Mouse (Mus musculus): ENCODE measurements around the gene Car1. TPM values are rescaled to one million over a fixed set of nuclear protein-coding genes. Genes with fewer than 3 reads are reported as not detected.
"Not testable (repeated sequence)": the region's sequence is repeated elsewhere in the genome, so short reads cannot be mapped to it uniquely, and the experiment has no call there.

Gene Car1
- polyA plus RNA-seq, 1 experiment from 2014 or later: 0.15 TPM

DNA sequence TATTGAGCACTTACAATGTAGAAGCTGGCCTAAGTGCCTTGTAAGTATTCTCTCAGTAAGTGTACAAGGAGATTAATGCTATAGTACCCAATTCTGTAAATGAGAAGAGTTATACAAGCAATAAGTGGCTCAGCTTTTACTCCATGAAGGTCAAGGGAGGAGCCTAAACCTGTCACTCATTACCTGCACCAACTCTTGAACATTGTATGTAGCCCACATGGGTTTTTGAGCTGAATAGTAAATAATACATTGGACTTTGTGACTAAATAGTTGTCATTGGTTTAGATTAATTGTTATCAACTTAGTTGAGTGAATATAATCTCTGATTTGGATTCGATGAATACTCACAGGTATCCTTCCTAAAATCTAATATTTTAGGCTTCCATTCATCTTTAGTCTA lies 35.7 kb downstream of the Car1 start:
- not testable (repeated sequence) for H3K9ac ChIP-seq (ENCODE audit: low read length); H3K27me3 ChIP-seq (ENCODE audit: control insufficient read depth, insufficient read depth, low read depth, low read length); H3K4me3 ChIP-seq (ENCODE audit: low read length); H3K27ac ChIP-seq (ENCODE audit: low read length); H3K4me2 ChIP-seq (ENCODE audit: low read depth, low read length); H3K4me1 ChIP-seq (replicated peaks; ENCODE audit: control insufficient read depth, insufficient read depth, low read length); H3K9me3 ChIP-seq (ENCODE audit: control insufficient read depth, low read length); H3K36me3 ChIP-seq (ENCODE audit: control insufficient read depth, insufficient read depth, low read length); ATAC-seq (ENCODE audit: low read depth)
- WGBS: 94% methylated on average over 1 of the region's 1 CpGs

DNA sequence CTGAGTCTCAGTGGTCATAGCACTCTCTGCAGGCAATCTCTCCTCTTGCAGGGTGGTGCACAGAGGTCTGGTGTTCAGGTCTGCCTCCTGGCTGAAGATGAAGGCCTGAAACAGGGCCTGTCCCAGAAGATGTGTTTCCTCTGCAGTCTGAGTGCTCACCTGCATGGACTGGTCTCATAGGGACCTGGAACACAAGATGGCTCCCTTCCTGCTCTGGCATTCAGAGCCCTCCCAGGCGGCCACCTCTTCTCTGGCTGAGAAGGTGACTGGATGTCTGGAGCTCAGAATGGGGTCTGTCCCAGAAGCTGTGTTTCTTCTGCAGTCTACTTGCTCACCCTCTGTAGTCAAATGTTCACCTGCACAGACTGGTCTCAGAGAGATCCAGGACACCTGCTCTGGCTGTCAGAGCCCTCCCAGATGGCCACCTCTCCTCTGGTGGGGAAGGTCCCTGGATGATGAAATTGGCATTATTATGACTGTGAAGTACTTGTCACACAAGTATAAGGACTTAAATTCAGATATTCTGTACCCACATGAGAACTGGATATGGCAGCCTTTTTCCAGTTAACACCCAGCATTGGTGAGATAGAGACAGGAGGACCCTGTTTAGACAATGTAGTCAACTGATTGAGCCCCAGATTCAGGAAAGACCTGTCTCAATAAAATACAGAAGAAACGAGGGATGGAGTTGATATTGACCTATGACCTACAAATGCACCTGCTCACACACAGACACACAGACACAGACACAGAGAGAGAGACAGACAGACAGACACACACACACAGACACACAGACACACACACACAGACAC lies 43.2 kb downstream of the Car1 start:
- no peaks in the 10 kb centered on the region for H3K9me3 ChIP-seq (ENCODE audit: control insufficient read depth, low read length)
- H3K4me2 ChIP-seq (ENCODE audit: low read depth, low read length): no peak overlapping the region
- no peak for ATAC-seq (ENCODE audit: low read depth)
- H3K36me3 ChIP-seq (ENCODE audit: control insufficient read depth, insufficient read depth, low read length): no peaks in the 10 kb centered on the region
- no peak overlapping the region for H3K27ac ChIP-seq (ENCODE audit: low read length)
- H3K4me3 ChIP-seq (ENCODE audit: low read length): no peak overlapping the region
- WGBS: 69% methylated on average over 2 of the region's 2 CpGs
- H3K4me1 ChIP-seq (replicated peaks; ENCODE audit: control insufficient read depth, insufficient read depth, low read length): no peaks in the 10 kb centered on the region
- no peaks in the 10 kb centered on the region for H3K27me3 ChIP-seq (ENCODE audit: control insufficient read depth, insufficient read depth, low read depth, low read length)
- H3K9ac ChIP-seq (ENCODE audit: low read length): no peak overlapping the region

DNA sequence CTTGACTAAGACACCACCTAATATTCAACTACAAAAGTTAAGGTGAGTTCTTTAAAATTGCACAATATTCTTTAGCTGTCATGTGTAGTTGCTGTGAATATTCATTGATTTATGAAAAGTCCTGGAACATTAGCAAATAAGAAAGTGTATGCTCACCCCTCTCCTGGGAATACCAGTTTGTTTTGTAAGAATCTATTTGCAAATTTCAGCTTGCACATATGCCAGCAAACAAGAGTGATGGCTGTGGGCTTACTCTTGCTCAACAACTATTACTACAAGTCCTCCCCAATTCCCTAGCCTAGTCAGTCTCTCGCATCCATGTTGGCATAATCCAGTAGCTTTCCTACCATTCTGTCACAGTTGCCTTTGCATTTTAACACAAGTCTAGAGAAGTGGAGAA lies 52.5 kb downstream of the Car1 start:
- no peak overlapping the region for H3K27ac ChIP-seq (ENCODE audit: low read length)
- H3K4me2 ChIP-seq (ENCODE audit: low read depth, low read length): no peak overlapping the region
- no peak overlapping the region for H3K4me3 ChIP-seq (ENCODE audit: low read length)
- ATAC-seq (ENCODE audit: low read depth): no peak
- H3K9me3 ChIP-seq (ENCODE audit: control insufficient read depth, low read length): no peaks in the 10 kb centered on the region
- H3K4me1 ChIP-seq (replicated peaks; ENCODE audit: control insufficient read depth, insufficient read depth, low read length): no peaks in the 10 kb centered on the region
- 89% methylated on average over 1 of the region's 1 CpGs for WGBS
- no peaks in the 10 kb centered on the region for H3K36me3 ChIP-seq (ENCODE audit: control insufficient read depth, insufficient read depth, low read length)
- H3K9ac ChIP-seq (ENCODE audit: low read length): no peak overlapping the region
- no peaks in the 10 kb centered on the region for H3K27me3 ChIP-seq (ENCODE audit: control insufficient read depth, insufficient read depth, low read depth, low read length)

DNA sequence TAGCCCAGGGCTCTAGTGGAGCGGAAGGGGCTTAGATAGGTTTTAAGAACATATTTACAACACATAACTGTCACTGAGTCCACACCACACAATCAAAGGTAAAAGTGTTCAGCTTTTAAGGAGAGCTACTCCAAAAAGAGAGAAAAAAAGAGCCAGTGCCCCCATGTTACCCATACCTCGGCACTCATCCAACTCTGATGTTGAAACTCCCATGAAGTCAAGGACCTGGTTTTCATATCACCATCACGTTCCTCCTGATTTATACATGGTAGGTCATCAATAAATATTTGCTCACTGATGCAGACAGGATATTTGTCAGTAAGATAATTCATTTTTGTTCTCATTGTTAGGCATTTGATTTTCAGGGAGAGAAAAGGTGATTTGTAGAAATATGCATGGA lies 62.1 kb downstream of the Car1 start:
- H3K27ac ChIP-seq (ENCODE audit: low read length): no peak overlapping the region
- WGBS: 69% methylated on average over 3 of the region's 3 CpGs
- no peaks in the 10 kb centered on the region for H3K27me3 ChIP-seq (ENCODE audit: control insufficient read depth, insufficient read depth, low read depth, low read length)
- H3K9ac ChIP-seq (ENCODE audit: low read length): no peak overlapping the region
- ATAC-seq (ENCODE audit: low read depth): no peak
- H3K9me3 ChIP-seq (ENCODE audit: control insufficient read depth, low read length): no peaks in the 10 kb centered on the region
- no peaks in the 10 kb centered on the region for H3K4me1 ChIP-seq (replicated peaks; ENCODE audit: control insufficient read depth, insufficient read depth, low read length)
- H3K36me3 ChIP-seq (ENCODE audit: control insufficient read depth, insufficient read depth, low read length): no peaks in the 10 kb centered on the region
- no peak overlapping the region for H3K4me2 ChIP-seq (ENCODE audit: low read depth, low read length)
- H3K4me3 ChIP-seq (ENCODE audit: low read length): no peak overlapping the region

DNA sequence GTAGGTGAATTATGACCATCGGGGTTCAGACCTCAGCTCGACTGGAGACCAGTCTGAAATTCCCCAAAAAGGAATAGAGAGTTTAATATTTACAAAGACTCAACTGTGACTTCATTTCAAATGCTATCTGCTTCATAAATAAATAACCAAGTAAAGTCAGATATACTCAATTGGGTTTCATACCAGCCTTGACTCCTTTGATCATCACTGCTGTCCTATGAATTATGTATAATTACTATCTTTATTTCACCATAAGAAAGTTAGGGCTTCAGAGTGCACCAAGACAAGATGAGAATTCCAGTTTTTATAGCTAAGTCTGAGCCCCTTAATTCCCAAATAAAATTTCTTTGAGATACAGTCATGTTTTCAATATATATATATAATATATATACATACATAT lies 69.9 kb downstream of the Car1 start:
- H3K36me3 ChIP-seq (ENCODE audit: control insufficient read depth, insufficient read depth, low read length): no peaks in the 10 kb centered on the region
- no peak overlapping the region for H3K4me3 ChIP-seq (ENCODE audit: low read length)
- H3K9me3 ChIP-seq (ENCODE audit: control insufficient read depth, low read length): no peaks in the 10 kb centered on the region
- no peak overlapping the region for H3K4me2 ChIP-seq (ENCODE audit: low read depth, low read length)
- H3K4me1 ChIP-seq (replicated peaks; ENCODE audit: control insufficient read depth, insufficient read depth, low read length): no peaks in the 10 kb centered on the region
- no peaks in the 10 kb centered on the region for H3K27me3 ChIP-seq (ENCODE audit: control insufficient read depth, insufficient read depth, low read depth, low read length)
- ATAC-seq (ENCODE audit: low read depth): no peak
- 74% methylated on average over 2 of the region's 2 CpGs for WGBS
- no peak overlapping the region for H3K27ac ChIP-seq (ENCODE audit: low read length)
- H3K9ac ChIP-seq (ENCODE audit: low read length): no peak overlapping the region

DNA sequence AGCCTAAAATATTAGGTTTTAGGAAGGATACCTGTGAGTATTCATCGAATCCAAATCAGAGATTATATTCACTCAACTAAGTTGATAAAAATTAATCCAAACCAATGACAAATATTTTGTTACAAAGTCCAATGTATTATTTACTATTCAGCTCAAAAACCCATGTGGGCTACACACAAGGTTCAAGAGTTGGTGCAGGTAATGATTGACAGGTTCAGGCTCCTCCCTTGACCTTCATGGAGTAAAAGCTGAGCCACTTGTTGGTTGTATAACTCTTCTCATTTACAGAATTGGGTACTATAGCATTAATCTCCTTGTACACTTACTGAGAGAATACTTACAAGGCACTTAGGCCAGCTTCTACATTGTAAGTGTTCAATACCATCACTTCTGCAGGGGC lies 80.7 kb downstream of the Car1 start:
- ATAC-seq (ENCODE audit: low read depth); H3K4me1 ChIP-seq (replicated peaks; ENCODE audit: control insufficient read depth, insufficient read depth, low read length); H3K4me2 ChIP-seq (ENCODE audit: low read depth, low read length); H3K4me3 ChIP-seq (ENCODE audit: low read length); H3K27me3 ChIP-seq (ENCODE audit: control insufficient read depth, insufficient read depth, low read depth, low read length); H3K9ac ChIP-seq (ENCODE audit: low read length); H3K36me3 ChIP-seq (ENCODE audit: control insufficient read depth, insufficient read depth, low read length); H3K27ac ChIP-seq (ENCODE audit: low read length); H3K9me3 ChIP-seq (ENCODE audit: control insufficient read depth, low read length): not testable (repeated sequence)
- 82% methylated on average over 1 of the region's 1 CpGs for WGBS

DNA sequence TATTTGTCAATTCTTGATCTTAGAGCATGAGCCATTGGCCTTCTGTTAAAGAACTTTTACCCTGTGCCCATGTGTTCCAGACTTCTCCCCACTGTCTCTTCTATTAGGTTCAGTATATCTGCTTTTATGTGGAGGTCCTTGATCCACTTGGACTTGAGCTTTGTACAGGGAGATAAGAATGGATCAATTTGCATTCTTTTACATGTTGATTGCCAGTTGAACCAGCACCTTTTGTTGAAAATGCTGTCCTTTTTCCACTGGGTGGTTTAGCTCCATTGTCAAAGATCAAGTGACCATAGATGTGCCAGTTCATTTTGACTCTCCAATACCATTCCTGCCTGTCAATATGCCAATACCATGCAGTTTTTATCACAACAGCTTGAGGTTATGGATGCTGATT lies 82.7 kb downstream of the Car1 start:
- not testable (repeated sequence) for H3K9ac ChIP-seq (ENCODE audit: low read length); H3K36me3 ChIP-seq (ENCODE audit: control insufficient read depth, insufficient read depth, low read length); H3K4me2 ChIP-seq (ENCODE audit: low read depth, low read length); H3K27me3 ChIP-seq (ENCODE audit: control insufficient read depth, insufficient read depth, low read depth, low read length); H3K4me3 ChIP-seq (ENCODE audit: low read length); H3K4me1 ChIP-seq (replicated peaks; ENCODE audit: control insufficient read depth, insufficient read depth, low read length); ATAC-seq (ENCODE audit: low read depth); H3K27ac ChIP-seq (ENCODE audit: low read length); H3K9me3 ChIP-seq (ENCODE audit: control insufficient read depth, low read length)

Other genes starting within 250 kb of the Car1 start
- gene 1810022K09Rik, start 197.1 kb downstream of the Car1 start, polyA plus RNA-seq (2015; fragmentation: Nextera tagmentation; extraction: Ambion mirVana): 301 and 359 TPM in 2 replicates
- 6.7 and 8.0 TPM in 2 replicates for gene Car13, start 166.6 kb downstream of the Car1 start, polyA plus RNA-seq (2015; fragmentation: Nextera tagmentation; extraction: Ambion mirVana)
- 10.6 and 16.5 TPM in 2 replicates for gene Car3, start 55.1 kb upstream of the Car1 start, polyA plus RNA-seq (2015; fragmentation: Nextera tagmentation; extraction: Ambion mirVana)
- 407 and 422 TPM in 2 replicates for gene Car2, start 77.9 kb upstream of the Car1 start, polyA plus RNA-seq (2015; fragmentation: Nextera tagmentation; extraction: Ambion mirVana)